Mouse (Mus musculus) heart, postnatal 0 days (tissue): Measurements from ENCODE around the gene Scn5a. TPM values are rescaled to one million over a fixed set of nuclear protein-coding genes. Genes with fewer than 3 reads are reported as not detected.

Source experiments
- ATAC-seq: fragments of 200-750 bp; cut with Nextera tagmentation; 2 replicates; pipeline ENCODE4 v1.8.0; 2017; ENCODE audit warnings: low read depth, moderate number of reproducible peaks, moderate library complexity; ENCODE audit not compliant: insufficient read depth
- DNase-seq: peaks from one replicate; pipeline ENCODE4 v3.0.0-alpha.2; 2016; ENCODE audit warnings: low spot score
- H3K27ac ChIP-seq: fragments of 300-500 bp; sonication (generic); 2 replicates; pipeline ENCODE4 v1.5.1; 2014; ENCODE audit warnings: low read depth, mild to moderate bottlenecking
- H3K27me3 ChIP-seq: fragments of 300-500 bp; sonication (generic); 2 replicates; pipeline ENCODE4 v1.6.1; 2014; ENCODE audit warnings: low read length, mixed read lengths; ENCODE audit not compliant: control insufficient read depth, insufficient read depth
- H3K36me3 ChIP-seq: fragments of 300-500 bp; sonication (generic); replicated peaks from 2 replicates; pipeline ENCODE4 v1.6.1; 2014; ENCODE audit warnings: low read length, mixed read lengths; ENCODE audit not compliant: control insufficient read depth, insufficient read depth
- H3K4me1 ChIP-seq: fragments of 300-500 bp; sonication (generic); 2 replicates; pipeline ENCODE4 v1.6.1; 2014; ENCODE audit warnings: antibody characterized with exemption; ENCODE audit not compliant: control insufficient read depth, insufficient read depth
- H3K4me2 ChIP-seq: fragments of 300-500 bp; sonication (generic); 2 replicates; pipeline ENCODE4 v1.6.1; 2014; ENCODE audit warnings: low read depth, mild to moderate bottlenecking, low read length, moderate library complexity
- H3K4me3 ChIP-seq: fragments of 300-500 bp; sonication (generic); 2 replicates; pipeline ENCODE4 v1.5.1; 2014; ENCODE audit warnings: low read depth, low read length
- H3K9ac ChIP-seq: fragments of 300-500 bp; sonication (generic); replicated peaks from 2 replicates; pipeline ENCODE4 v1.6.1; 2014; ENCODE audit warnings: low read depth, low read length, mixed read lengths
- H3K9me3 ChIP-seq: fragments of 300-500 bp; sonication (generic); replicated peaks from 2 replicates; pipeline ENCODE4 v1.6.1; 2016; ENCODE audit warnings: low read length; ENCODE audit not compliant: control insufficient read depth
- CTCF ChIP-seq: IDR thresholded peaks from 2 replicates; pipeline ENCODE4 v1.5.1; 2016; ENCODE audit warnings: antibody characterized with exemption, control low read depth, low read depth
- EP300 ChIP-seq: IDR thresholded peaks from 2 replicates; pipeline ENCODE4 v1.6.1; 2016; ENCODE audit warnings: antibody characterized with exemption, low read depth
- whole genome bisulfite sequencing: fragments of 180-500 bp; shearing (Covaris S2); extraction: QIAGEN DNeasy Blood & Tissue Kit; methylation state at CpG from one replicate; pipeline ENCODE4 v1.1.7; 2014; 5-methylcytosine and 5-hydroxymethylcytosine counted together
- polyA plus RNA-seq: library from polyadenylated mRNA; unstranded; fragments of >200 nt; fragmentation: Nextera tagmentation; extraction: Ambion mirVana; gene quantifications from 2 replicates; pipeline ENCODE4 v1.2.1, GENCODE M21; 2015
- total RNA-seq: library from RNA; depleted of rRNA; stranded (reverse); fragments of >200 nt; gene quantifications from 2 replicates; pipeline ENCODE4 v1.2.3, GENCODE M21; 2014; ENCODE audit warnings: low replicate concordance; rRNA removed

Gene Scn5a
- total and polyA plus RNA-seq, 2 experiments from 2014 or later, result 16.8 to 82.7 TPM

DNA sequence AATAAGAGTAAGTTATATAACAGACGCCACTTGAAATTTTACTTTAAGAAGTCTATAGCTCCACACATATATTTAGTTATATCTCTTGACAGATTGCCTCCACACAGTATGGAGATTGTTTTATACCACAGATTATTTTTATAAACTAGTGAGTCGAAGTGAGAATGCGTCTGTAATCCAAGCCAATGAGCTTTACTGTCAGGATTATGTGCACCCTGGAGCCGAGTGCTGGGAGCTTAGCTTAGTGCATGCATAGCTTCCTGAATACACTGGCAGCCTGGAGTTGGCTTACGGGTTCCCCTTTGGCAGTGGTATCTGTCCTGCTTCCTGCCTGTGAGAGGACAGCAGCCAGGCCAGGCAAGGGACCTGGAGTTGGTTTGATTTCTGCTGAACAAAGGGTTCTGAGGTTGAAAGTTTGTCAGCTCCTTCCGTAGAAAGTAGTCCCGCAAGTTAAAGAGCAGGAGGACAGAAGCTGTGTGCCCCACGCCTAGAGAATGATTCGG lies 140.3 kb downstream of the Scn5a start:
- Histone ChIP-seq H3K9me3 (no peaks in the 10 kb centered on the region), H3K4me2 (no peak overlapping the region), H3K9ac (no peak overlapping the region), H3K4me3 (no peak overlapping the region), H3K27me3 (no peaks in the 10 kb centered on the region), H3K36me3 (peaks cover 20% of the 10 kb centered on the region), H3K27ac (no peak overlapping the region), H3K4me1 (no peaks in the 10 kb centered on the region)
- no peak for DNase-seq
- ATAC-seq, result no peak
- no peak for TF ChIP-seq EP300
- no peak for TF ChIP-seq CTCF
- 79% methylated on average over 9 of the region's 9 CpGs for WGBS

DNA sequence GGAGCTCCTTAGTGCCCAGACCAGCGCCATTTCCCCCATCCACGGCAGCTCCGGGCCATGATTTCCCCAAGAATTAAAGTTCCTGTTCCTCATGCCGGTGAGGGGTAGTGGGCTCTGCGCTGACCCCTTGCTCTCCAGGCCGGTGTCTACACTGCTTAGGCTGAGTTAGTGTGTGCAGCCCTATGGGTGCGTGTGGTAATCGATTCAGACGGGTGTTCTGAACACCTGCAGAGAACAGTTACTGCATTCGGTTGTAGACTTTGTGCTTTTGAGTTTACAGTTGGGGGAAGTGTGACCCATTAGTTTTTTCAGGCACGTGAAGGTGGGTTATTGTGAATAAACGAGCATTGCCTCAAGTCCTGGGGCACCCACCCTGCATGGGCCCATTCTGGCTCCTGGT lies 140.8 kb downstream of the Scn5a start:
- H3K4me3 ChIP-seq, result no peak overlapping the region
- no peak overlapping the region for H3K4me2 ChIP-seq
- DNase-seq (no peak), ATAC-seq (no peak)
- no peak overlapping the region for H3K27ac ChIP-seq
- 91% methylated on average over 12 of the region's 12 CpGs for WGBS
- H3K27me3 ChIP-seq, result no peaks in the 10 kb centered on the region
- no peak overlapping the region for H3K9ac ChIP-seq
- no peaks in the 10 kb centered on the region for H3K9me3 ChIP-seq
- no peaks in the 10 kb centered on the region for H3K4me1 ChIP-seq
- TF ChIP-seq CTCF, result no peak
- no peak for TF ChIP-seq EP300
- peaks cover 23% of the 10 kb centered on the region for H3K36me3 ChIP-seq

DNA sequence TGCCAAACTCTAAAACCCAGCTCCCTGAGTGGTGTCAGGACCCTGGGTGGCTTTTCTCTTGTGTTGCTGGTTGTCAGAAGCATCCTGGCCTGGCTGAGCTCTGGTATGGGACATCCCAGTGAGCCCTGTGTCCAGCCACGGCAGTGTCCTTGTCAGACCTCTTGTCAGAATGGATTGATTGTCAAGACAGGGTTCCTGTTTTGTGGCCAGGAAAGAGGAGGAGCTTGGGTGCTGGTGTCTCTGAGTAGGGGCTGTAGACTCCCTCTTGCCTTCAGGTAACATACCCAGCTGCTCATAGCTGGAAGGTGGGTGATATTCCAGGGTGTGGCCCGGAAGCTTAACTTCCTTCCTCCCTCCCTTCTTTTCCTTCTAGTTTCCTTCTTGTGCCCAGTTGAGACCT lies 143.0 kb downstream of the Scn5a start:
- no peak overlapping the region for H3K27ac ChIP-seq
- H3K36me3 ChIP-seq, result peaks cover 31% of the 10 kb centered on the region
- H3K9me3 ChIP-seq, result no peaks in the 10 kb centered on the region
- H3K9ac ChIP-seq, result no peak overlapping the region
- no peak overlapping the region for H3K4me3 ChIP-seq
- no peak for DNase-seq
- TF ChIP-seq EP300 (no peak), CTCF (no peak)
- ATAC-seq, result no peak
- no peaks in the 10 kb centered on the region for H3K4me1 ChIP-seq
- no peaks in the 10 kb centered on the region for H3K27me3 ChIP-seq
- H3K4me2 ChIP-seq, result no peak overlapping the region
- WGBS, result 60% methylated on average over 2 of the region's 2 CpGs

Other genes with a start within 250 kb of the Scn5a start
- gene Acaa1a, start 239.3 kb downstream of the Scn5a start, total RNA-seq, result 179 and 206 TPM in 2 replicates
- 89.1 and 89.8 TPM in 2 replicates for gene Acaa1a, start 239.3 kb downstream of the Scn5a start, polyA plus RNA-seq
- 9.7 and 14.3 TPM in 2 replicates for gene Myd88, start 237.6 kb downstream of the Scn5a start, total RNA-seq
- 15.8 and 17.0 TPM in 2 replicates for gene Myd88, start 237.6 kb downstream of the Scn5a start, polyA plus RNA-seq
- gene Xylb, start 221.6 kb downstream of the Scn5a start, total RNA-seq, result 0.04 and 0.12 TPM in 2 replicates
- gene Xylb, start 221.6 kb downstream of the Scn5a start, polyA plus RNA-seq, result 0.26 and 0.46 TPM in 2 replicates
- 0.19 TPM in 1 of 2 replicates, not detected in the other for gene Slc22a14, start 213.5 kb downstream of the Scn5a start, total RNA-seq
- 0.08 and 0.11 TPM in 2 replicates for gene Slc22a14, start 213.5 kb downstream of the Scn5a start, polyA plus RNA-seq
- 4.3 and 6.6 TPM in 2 replicates for gene Acvr2b, start 176.9 kb downstream of the Scn5a start, total RNA-seq
- gene Acvr2b, start 176.9 kb downstream of the Scn5a start, polyA plus RNA-seq, result 6.6 and 6.8 TPM in 2 replicates
- gene Exog, start 134.1 kb downstream of the Scn5a start, total RNA-seq, result 1.4 and 3.0 TPM in 2 replicates
- gene Exog, start 134.1 kb downstream of the Scn5a start, polyA plus RNA-seq, result 4.2 and 4.8 TPM in 2 replicates
- gene Scn10a, start 140.3 kb upstream of the Scn5a start, total RNA-seq, result 0.65 and 2.0 TPM in 2 replicates
- 2.0 and 2.1 TPM in 2 replicates for gene Scn10a, start 140.3 kb upstream of the Scn5a start, polyA plus RNA-seq
- not detected in 2 replicates for gene Scn11a, start 246.4 kb upstream of the Scn5a start, total RNA-seq
- 0.01 and 0.03 TPM in 2 replicates for gene Scn11a, start 246.4 kb upstream of the Scn5a start, polyA plus RNA-seq